Mouse (Mus musculus) brain, embryonic 14.5 days (tissue): ENCODE data around the gene Dysf.

Source experiments
- CTCF ChIP-seq: fragments of 200-500 bp; IDR thresholded peaks from 2 replicates; pipeline ENCODE4 v1.5.1; 2012; ENCODE audit warnings: inconsistent platforms, mild to moderate bottlenecking, moderate library complexity, borderline replicate concordance; ENCODE audit not compliant: insufficient read depth, insufficient read length; ENCODE audit errors: extremely low read depth
- POLR2A ChIP-seq: fragments of 200-500 bp; IDR thresholded peaks from 2 replicates; pipeline ENCODE4 v1.6.1; 2012; ENCODE audit warnings: mild to moderate bottlenecking, inconsistent platforms, borderline replicate concordance; ENCODE audit not compliant: poor library complexity, insufficient read depth, insufficient read length, severe bottlenecking; ENCODE audit errors: extremely low read depth

DNA sequence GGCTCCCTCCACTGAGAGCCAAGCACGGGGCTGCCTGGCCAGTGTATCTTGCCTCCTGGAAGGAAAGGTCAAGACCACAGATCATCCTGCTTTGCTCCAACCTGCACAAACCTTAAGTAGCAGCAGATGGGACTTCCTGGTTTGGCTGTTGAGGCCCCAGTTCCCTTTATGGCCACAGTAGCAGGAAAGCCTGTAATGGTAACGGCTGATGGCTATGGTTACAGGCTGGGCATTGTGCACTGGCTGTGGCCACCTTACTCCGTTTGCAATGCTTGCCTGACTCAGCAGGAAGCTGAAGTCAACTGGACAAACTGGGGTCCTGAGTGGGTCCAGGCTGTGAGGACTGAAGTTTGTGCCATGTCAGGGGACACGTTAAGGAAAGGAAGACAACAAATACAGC lies 200.2 kb downstream of the Dysf start:
- TF ChIP-seq POLR2A, result no peak
- TF ChIP-seq CTCF, result no peak
